Mouse (Mus musculus): Measurements from ENCODE around the gene Ms4a15. TPM values are rescaled to one million over a fixed set of nuclear protein-coding genes. Genes with fewer than 3 reads are reported as not detected.

Gene Ms4a15
- polyA plus RNA-seq, 1 experiment from 2014 or later = not detected

GRCm38 (mm10) chr19:10991911-10992310 lies 1.1 kb downstream of the Ms4a15 start:
- no peak for TF ChIP-seq CTCF (IDR thresholded peaks at IDR 0.05; ENCODE audit: low read depth)
- Histone ChIP-seq H3K36me3 (ENCODE audit: insufficient read depth, low read length) (no peaks in the 10 kb centered on the region), H3K4me1 (replicated peaks; ENCODE audit: insufficient read depth, low read length) (no peaks in the 10 kb centered on the region), H3K9ac (ENCODE audit: low read depth, low read length) (no peak overlapping the region), H3K27ac (no peak overlapping the region), H3K27me3 (ENCODE audit: insufficient read depth, low read length) (no peaks in the 10 kb centered on the region), H3K4me3 (replicated peaks; ENCODE audit: low read depth, low read length) (no peak overlapping the region), H3K4me2 (ENCODE audit: low read length) (no peak overlapping the region), H3K9me3 (replicated peaks; ENCODE audit: low read length) (no peaks in the 10 kb centered on the region)
- ATAC-seq (replicated peaks; ENCODE audit: low FRiP score, low read depth) (no peak), DNase-seq (ENCODE audit: low spot score) (no peak)

GRCm38 (mm10) chr19:10990751-10991150 lies 2.3 kb downstream of the Ms4a15 start:
- DNase-seq (ENCODE audit: low spot score) (no peak), ATAC-seq (replicated peaks; ENCODE audit: low FRiP score, low read depth) (no peak)
- Histone ChIP-seq H3K27me3 (ENCODE audit: insufficient read depth, low read length) (no peaks in the 10 kb centered on the region), H3K9me3 (replicated peaks; ENCODE audit: low read length) (no peaks in the 10 kb centered on the region), H3K4me2 (ENCODE audit: low read length) (no peak overlapping the region), H3K27ac (no peak overlapping the region), H3K36me3 (ENCODE audit: insufficient read depth, low read length) (no peaks in the 10 kb centered on the region), H3K9ac (ENCODE audit: low read depth, low read length) (no peak overlapping the region), H3K4me1 (replicated peaks; ENCODE audit: insufficient read depth, low read length) (no peaks in the 10 kb centered on the region), H3K4me3 (replicated peaks; ENCODE audit: low read depth, low read length) (no peak overlapping the region)
- WGBS = 18% methylated on average over 1 of the region's 1 CpGs
- no peak for TF ChIP-seq CTCF (IDR thresholded peaks at IDR 0.05; ENCODE audit: low read depth)

- no peak overlapping the region for H3K4me2 ChIP-seq (ENCODE audit: low read length)
- ATAC-seq (replicated peaks; ENCODE audit: low FRiP score, low read depth) = no peak
- no peak overlapping the region for H3K27ac ChIP-seq
- no peaks in the 10 kb centered on the region for H3K36me3 ChIP-seq (ENCODE audit: insufficient read depth, low read length)
- H3K9ac ChIP-seq (ENCODE audit: low read depth, low read length) = no peak overlapping the region
- H3K9me3 ChIP-seq (replicated peaks; ENCODE audit: low read length) = no peaks in the 10 kb centered on the region
- H3K27me3 ChIP-seq (ENCODE audit: insufficient read depth, low read length) = no peaks in the 10 kb centered on the region
- no peaks in the 10 kb centered on the region for H3K4me1 ChIP-seq (replicated peaks; ENCODE audit: insufficient read depth, low read length)
- no peak overlapping the region for H3K4me3 ChIP-seq (replicated peaks; ENCODE audit: low read depth, low read length)
- WGBS = 87% methylated on average over 1 of the region's 1 CpGs
- DNase-seq (ENCODE audit: low spot score) = no peak
- no peak for TF ChIP-seq CTCF (IDR thresholded peaks at IDR 0.05; ENCODE audit: low read depth)
Measured at GRCm38 (mm10) chr19:10988563-10988962, 4.5 kb downstream of the Ms4a15 start.

GRCm38 (mm10) chr19:10985889-10986288 lies 7.2 kb downstream of the Ms4a15 start:
- Histone ChIP-seq H3K4me1 (replicated peaks; ENCODE audit: insufficient read depth, low read length) (no peaks in the 10 kb centered on the region), H3K9me3 (replicated peaks; ENCODE audit: low read length) (no peaks in the 10 kb centered on the region), H3K4me3 (replicated peaks; ENCODE audit: low read depth, low read length) (no peak overlapping the region), H3K27me3 (ENCODE audit: insufficient read depth, low read length) (no peaks in the 10 kb centered on the region), H3K9ac (ENCODE audit: low read depth, low read length) (no peak overlapping the region), H3K27ac (no peak overlapping the region), H3K4me2 (ENCODE audit: low read length) (no peak overlapping the region), H3K36me3 (ENCODE audit: insufficient read depth, low read length) (no peaks in the 10 kb centered on the region)
- DNase-seq (ENCODE audit: low spot score) = no peak
- WGBS = 91% methylated on average over 4 of the region's 4 CpGs
- ATAC-seq (replicated peaks; ENCODE audit: low FRiP score, low read depth) = no peak
- no peak for TF ChIP-seq CTCF (IDR thresholded peaks at IDR 0.05; ENCODE audit: low read depth)

GRCm38 (mm10) chr19:10984551-10984950 lies 8.5 kb downstream of the Ms4a15 start:
- no peaks in the 10 kb centered on the region for H3K36me3 ChIP-seq (ENCODE audit: insufficient read depth, low read length)
- H3K4me3 ChIP-seq (replicated peaks; ENCODE audit: low read depth, low read length) = no peak overlapping the region
- no peak for TF ChIP-seq CTCF (IDR thresholded peaks at IDR 0.05; ENCODE audit: low read depth)
- ATAC-seq (replicated peaks; ENCODE audit: low FRiP score, low read depth) = no peak
- DNase-seq (ENCODE audit: low spot score) = no peak
- WGBS = 80% methylated on average over 13 of the region's 13 CpGs
- no peaks in the 10 kb centered on the region for H3K27me3 ChIP-seq (ENCODE audit: insufficient read depth, low read length)
- H3K9me3 ChIP-seq (replicated peaks; ENCODE audit: low read length) = no peaks in the 10 kb centered on the region
- no peaks in the 10 kb centered on the region for H3K4me1 ChIP-seq (replicated peaks; ENCODE audit: insufficient read depth, low read length)
- H3K27ac ChIP-seq = no peak overlapping the region
- no peak overlapping the region for H3K4me2 ChIP-seq (ENCODE audit: low read length)
- no peak overlapping the region for H3K9ac ChIP-seq (ENCODE audit: low read depth, low read length)

GRCm38 (mm10) chr19:10983146-10983545 lies 9.9 kb downstream of the Ms4a15 start:
- no peak overlapping the region for H3K27ac ChIP-seq
- H3K9me3 ChIP-seq (replicated peaks; ENCODE audit: low read length) = no peaks in the 10 kb centered on the region
- H3K36me3 ChIP-seq (ENCODE audit: insufficient read depth, low read length) = no peaks in the 10 kb centered on the region
- H3K4me3 ChIP-seq (replicated peaks; ENCODE audit: low read depth, low read length) = no peak overlapping the region
- no peaks in the 10 kb centered on the region for H3K4me1 ChIP-seq (replicated peaks; ENCODE audit: insufficient read depth, low read length)
- TF ChIP-seq CTCF (IDR thresholded peaks at IDR 0.05; ENCODE audit: low read depth) = peak; percentile 73
- H3K9ac ChIP-seq (ENCODE audit: low read depth, low read length) = no peak overlapping the region
- WGBS = 19% methylated on average over 14 of the region's 14 CpGs
- peak overlapping the region; percentile 36 for H3K4me2 ChIP-seq (ENCODE audit: low read length)
- ATAC-seq (replicated peaks; ENCODE audit: low FRiP score, low read depth) (no peak), DNase-seq (ENCODE audit: low spot score) (peak; percentile 39)
- no peaks in the 10 kb centered on the region for H3K27me3 ChIP-seq (ENCODE audit: insufficient read depth, low read length)

GRCm38 (mm10) chr19:10980210-10980609 lies 12.8 kb downstream of the Ms4a15 start:
- ATAC-seq (replicated peaks; ENCODE audit: low FRiP score, low read depth) = no peak
- no peaks in the 10 kb centered on the region for H3K36me3 ChIP-seq (ENCODE audit: insufficient read depth, low read length)
- no peak overlapping the region for H3K9ac ChIP-seq (ENCODE audit: low read depth, low read length)
- H3K27me3 ChIP-seq (ENCODE audit: insufficient read depth, low read length) = no peaks in the 10 kb centered on the region
- TF ChIP-seq CTCF (IDR thresholded peaks at IDR 0.05; ENCODE audit: low read depth) = no peak
- no peak overlapping the region for H3K4me3 ChIP-seq (replicated peaks; ENCODE audit: low read depth, low read length)
- H3K4me1 ChIP-seq (replicated peaks; ENCODE audit: insufficient read depth, low read length) = no peaks in the 10 kb centered on the region
- H3K9me3 ChIP-seq (replicated peaks; ENCODE audit: low read length) = no peaks in the 10 kb centered on the region
- H3K27ac ChIP-seq = no peak overlapping the region
- WGBS = 88% methylated on average over 5 of the region's 5 CpGs
- no peak for DNase-seq (ENCODE audit: low spot score)
- H3K4me2 ChIP-seq (ENCODE audit: low read length) = no peak overlapping the region

All from kidney, postnatal 0 days (tissue).